Mouse (Mus musculus) heart, adult 2 months (tissue): ENCODE measurements around the gene Zfp663.

Experiments used
- CTCF ChIP-seq: fragments of 200-600 bp; IDR thresholded peaks from 2 replicates; pipeline ENCODE4 v1.8.1; 2022; ENCODE audit warnings: antibody characterized with exemption, mild to moderate bottlenecking, moderate library complexity
- EP300 ChIP-seq: fragments of 200-500 bp; IDR thresholded peaks from 2 replicates; pipeline ENCODE4 v1.6.1; 2011; ENCODE audit warnings: low read depth, low read length, control low read depth; ENCODE audit not compliant: insufficient read depth
- POLR2A ChIP-seq: fragments of 200-500 bp; IDR thresholded peaks from 2 replicates; pipeline ENCODE4 v1.6.1; 2011; ENCODE audit warnings: mild to moderate bottlenecking, low read depth, low read length, control low read depth; ENCODE audit not compliant: insufficient read depth

GRCm38 (mm10) chr2:165321381-165321888 is 47.1 kb downstream of the Zfp663 start:
- TF ChIP-seq CTCF (peak; percentile 17; the same call in 1 of the 2 replicates), EP300 (no peak), POLR2A (no peak)
